Mouse (Mus musculus): ENCODE measurements around the gene Sipa1l2. TPM values are rescaled to one million over a fixed set of nuclear protein-coding genes. Genes with fewer than 3 reads are reported as not detected.

Sipa1l2 gene
- polyA plus RNA-seq (2021) = 20.4 TPM

GRCm38 (mm10) chr8:125569533-125570365, at the start of gene Sipa1l2:
Gene Sipa1l2, minus strand, starts transcription at chr8:125569808.
- ChIA-PET CTCF (interaction anchor here (1.2 kb wide), 1 partner anchor 149 kb away, joined by 3 read pairs; no protein-coding TSS in a partner anchor), POLR2A (interaction anchor here (0.7 kb wide), 1 partner anchor 324 kb away, joined by 3 read pairs; no protein-coding TSS in a partner anchor)
- ATAC-seq = peak; percentile 76
- in situ Hi-C loops (cut with MboI; ENCODE audit: low pct_unique_long_range_greater_than_20kb) = loop anchor here (5.0 to 10.0 kb wide), 7 partner anchors 77 to 387 kb away; partner anchors contain the start of gene Ntpcr
- no peak for TF ChIP-seq CTCF (IDR thresholded peaks at IDR 0.05)
- peak; percentile 60 for DNase-seq (ENCODE audit: low read depth, low spot score)
- H3K27me3 ChIP-seq = no peaks in the 10 kb centered on the region

- ChIA-PET POLR2A (interaction anchor here (1.5 kb wide), 1 partner anchor 23 kb away, joined by 3 read pairs; no protein-coding TSS in a partner anchor), CTCF (interaction anchor here (0.6 to 2.1 kb wide), 4 partner anchors 10 to 89 kb away, joined by 3 to 8 read pairs (median 4); no protein-coding TSS in a partner anchor)
- in situ Hi-C loops (cut with MboI; ENCODE audit: low pct_unique_long_range_greater_than_20kb) = no loop called here
- ATAC-seq (no peak), DNase-seq (ENCODE audit: low read depth, low spot score) (no peak)
- no peaks in the 10 kb centered on the region for H3K27me3 ChIP-seq
- no peak for TF ChIP-seq CTCF (IDR thresholded peaks at IDR 0.05)
These were observed 49.1 kb upstream of the Sipa1l2 start for GRCm38 (mm10) chr8:125618543-125619335.

GRCm38 (mm10) chr8:125616935-125617334, 47.3 kb upstream of the Sipa1l2 start:
- in situ Hi-C loops (cut with MboI; ENCODE audit: low pct_unique_long_range_greater_than_20kb) = no loop called here
- H3K27me3 ChIP-seq = no peaks in the 10 kb centered on the region
- ATAC-seq (no peak), DNase-seq (ENCODE audit: low read depth, low spot score) (no peak)
- TF ChIP-seq CTCF (IDR thresholded peaks at IDR 0.05) = no peak
- CTCF ChIA-PET = interaction anchor here (2.1 kb wide), 1 partner anchor 14 kb away, joined by 8 read pairs; no protein-coding TSS in a partner anchor
- POLR2A ChIA-PET = no interaction called here

GRCm38 (mm10) chr8:125616039-125616438, 46.4 kb upstream of the Sipa1l2 start:
- ChIA-PET CTCF (no interaction called here), POLR2A (no interaction called here)
- in situ Hi-C loops (cut with MboI; ENCODE audit: low pct_unique_long_range_greater_than_20kb) = no loop called here
- no peak for ATAC-seq
- no peak for TF ChIP-seq CTCF (IDR thresholded peaks at IDR 0.05)
- DNase-seq (ENCODE audit: low read depth, low spot score) = no peak
- no peaks in the 10 kb centered on the region for H3K27me3 ChIP-seq

GRCm38 (mm10) chr8:125613552-125613951, 43.9 kb upstream of the Sipa1l2 start:
- DNase-seq (ENCODE audit: low read depth, low spot score) = no peak
- H3K27me3 ChIP-seq = no peaks in the 10 kb centered on the region
- in situ Hi-C loops (cut with MboI; ENCODE audit: low pct_unique_long_range_greater_than_20kb) = no loop called here
- no peak for TF ChIP-seq CTCF (IDR thresholded peaks at IDR 0.05)
- POLR2A ChIA-PET = no interaction called here
- CTCF ChIA-PET = no interaction called here
- no peak for ATAC-seq

GRCm38 (mm10) chr8:125611799-125612560, 42.4 kb upstream of the Sipa1l2 start:
- no peak for ATAC-seq
- POLR2A ChIA-PET = no interaction called here
- CTCF ChIA-PET = no interaction called here
- no peaks in the 10 kb centered on the region for H3K27me3 ChIP-seq
- in situ Hi-C loops (cut with MboI; ENCODE audit: low pct_unique_long_range_greater_than_20kb) = no loop called here
- TF ChIP-seq CTCF (IDR thresholded peaks at IDR 0.05) = no peak
- no peak for DNase-seq (ENCODE audit: low read depth, low spot score)

GRCm38 (mm10) chr8:125611024-125611798, 41.6 kb upstream of the Sipa1l2 start:
- ChIA-PET POLR2A (no interaction called here), CTCF (no interaction called here)
- H3K27me3 ChIP-seq = no peaks in the 10 kb centered on the region
- DNase-seq (ENCODE audit: low read depth, low spot score) (no peak), ATAC-seq (no peak)
- in situ Hi-C loops (cut with MboI; ENCODE audit: low pct_unique_long_range_greater_than_20kb) = no loop called here
- TF ChIP-seq CTCF (IDR thresholded peaks at IDR 0.05) = no peak

- ChIA-PET CTCF (no interaction called here), POLR2A (interaction anchor here (0.5 kb wide), 1 partner anchor 86 kb away, joined by 4 read pairs; no protein-coding TSS in a partner anchor)
- in situ Hi-C loops (cut with MboI; ENCODE audit: low pct_unique_long_range_greater_than_20kb) = no loop called here
- H3K27me3 ChIP-seq = no peaks in the 10 kb centered on the region
- DNase-seq (ENCODE audit: low read depth, low spot score) (no peak), ATAC-seq (no peak)
- no peak for TF ChIP-seq CTCF (IDR thresholded peaks at IDR 0.05)
These were observed 40.1 kb upstream of the Sipa1l2 start for GRCm38 (mm10) chr8:125609737-125610136.

GRCm38 (mm10) chr8:125607714-125608223, 38.2 kb upstream of the Sipa1l2 start:
- DNase-seq (ENCODE audit: low read depth, low spot score) (no peak), ATAC-seq (no peak)
- no peak for TF ChIP-seq CTCF (IDR thresholded peaks at IDR 0.05)
- in situ Hi-C loops (cut with MboI; ENCODE audit: low pct_unique_long_range_greater_than_20kb) = no loop called here
- H3K27me3 ChIP-seq = no peaks in the 10 kb centered on the region
- POLR2A ChIA-PET = no interaction called here
- CTCF ChIA-PET = interaction anchor here (0.6 to 1.2 kb wide), 3 partner anchors 12 to 252 kb away, joined by 3 to 4 read pairs (median 3); no protein-coding TSS in a partner anchor

Measured in Patski (cell line).